Mouse (Mus musculus): ENCODE results near the gene Gbx1.

- TF ChIP-seq CTCF (IDR thresholded peaks at IDR 0.05; ENCODE audit: control insufficient read depth, insufficient read depth, low read length) (no peak), POLR2A (IDR thresholded peaks at IDR 0.05; ENCODE audit: borderline replicate concordance, control insufficient read depth, low read depth, low read length) (no peak)
Measured at GRCm38 (mm10) chr5:24466762-24467161, 60.2 kb downstream of the Gbx1 start.

Data from bone marrow, adult 2 months (tissue).